Mouse (Mus musculus): ENCODE results near the gene Glrx. TPM values are rescaled to one million over a fixed set of nuclear protein-coding genes. Genes with fewer than 3 reads are reported as not detected.

The Glrx gene
- polyA plus RNA-seq, 1 experiment = 15.9 TPM

DNA sequence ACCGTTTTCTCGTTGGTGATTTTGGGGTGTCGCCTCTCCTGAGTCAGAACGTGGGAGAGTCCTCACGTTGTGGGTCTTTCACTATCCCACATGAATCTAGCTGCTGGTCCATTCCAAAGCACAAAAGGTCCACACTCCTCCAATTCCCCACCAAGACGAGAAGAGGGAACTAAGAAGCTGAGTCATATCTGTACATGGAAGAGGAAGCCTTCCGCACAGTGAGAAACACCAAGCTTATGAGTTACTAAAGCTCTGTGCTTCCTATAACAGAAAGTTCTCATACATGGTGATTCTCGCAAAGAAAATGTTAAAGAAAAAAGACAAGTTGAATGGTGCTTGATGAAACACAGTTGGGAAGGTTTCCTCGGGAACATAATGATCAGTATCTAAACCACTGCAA, 16.5 kb upstream of the Glrx start:
- WGBS = 81% methylated on average over 9 of the region's 9 CpGs
- H3K36me3 ChIP-seq (ENCODE audit: control insufficient read depth, insufficient read depth, low read length) = no peaks in the 10 kb centered on the region
- H3K4me1 ChIP-seq (ENCODE audit: control insufficient read depth, insufficient read depth, insufficient read length) = peaks cover 2% of the 10 kb centered on the region; the same call in 1 of the 2 replicates
- DNase-seq (ENCODE audit: low read depth in 1 of 2, low spot score in 2 of 2) = no peak
- no peak overlapping the region for H3K4me3 ChIP-seq (ENCODE audit: extremely low read depth, insufficient read depth, insufficient read length)
- peak overlapping the region; percentile 10; the same call in 1 of the 2 replicates for H3K27ac ChIP-seq (ENCODE audit: insufficient read depth, low read length)
- no peak for TF ChIP-seq POLR2A (IDR thresholded peaks at IDR 0.05; ENCODE audit: low read depth, low read length)
- no peak for TF ChIP-seq CTCF (IDR thresholded peaks at IDR 0.05; ENCODE audit: extremely low read depth, insufficient read depth, insufficient read length, insufficient replicate concordance)
- H3K27me3 ChIP-seq (ENCODE audit: control insufficient read depth, insufficient read depth, low read length) = no peaks in the 10 kb centered on the region

DNA sequence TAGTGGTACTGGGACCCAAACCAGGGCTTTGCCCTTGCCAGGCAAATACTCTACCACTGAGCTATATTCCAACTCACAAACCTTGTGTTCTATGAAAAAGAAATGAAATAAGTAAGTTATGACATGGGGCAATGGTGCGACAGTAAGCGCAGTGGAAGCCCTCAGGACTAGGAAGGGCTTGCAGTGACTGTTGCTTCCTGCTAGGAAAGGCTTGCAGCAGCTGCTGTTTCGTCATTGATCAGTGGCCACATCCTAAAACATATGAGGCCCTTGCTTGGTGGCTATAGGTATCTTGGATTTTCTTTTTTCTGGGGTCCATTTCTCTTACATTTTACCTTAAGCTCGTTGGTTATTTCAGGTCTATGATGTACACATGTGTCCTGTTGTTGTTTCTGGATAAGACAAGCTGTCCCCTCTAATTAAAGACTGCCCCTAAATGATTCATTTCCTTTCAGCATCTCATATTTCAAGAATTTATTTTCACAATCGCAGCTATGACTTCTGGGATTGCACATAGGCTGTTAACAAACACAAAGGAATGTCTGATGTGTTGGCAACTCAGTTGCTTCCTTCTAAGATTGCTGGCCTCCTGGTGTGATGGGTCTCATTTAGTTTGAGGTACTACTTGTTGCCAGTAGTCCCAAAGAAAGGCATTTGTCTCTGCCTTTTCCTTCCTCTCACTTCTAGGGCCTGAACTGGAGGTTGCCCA, 14.9 kb upstream of the Glrx start:
- WGBS = 65% methylated on average over 5 of the region's 5 CpGs
- Histone ChIP-seq H3K4me1 (ENCODE audit: control insufficient read depth, insufficient read depth, insufficient read length) (peaks cover 2% of the 10 kb centered on the region; the same call in 1 of the 2 replicates), H3K27ac (ENCODE audit: insufficient read depth, low read length) (no peak overlapping the region; the same call in 1 of the 2 replicates), H3K4me3 (ENCODE audit: extremely low read depth, insufficient read depth, insufficient read length) (no peak overlapping the region), H3K36me3 (ENCODE audit: control insufficient read depth, insufficient read depth, low read length) (no peaks in the 10 kb centered on the region), H3K27me3 (ENCODE audit: control insufficient read depth, insufficient read depth, low read length) (no peaks in the 10 kb centered on the region)
- TF ChIP-seq POLR2A (IDR thresholded peaks at IDR 0.05; ENCODE audit: low read depth, low read length) = no peak
- TF ChIP-seq CTCF (IDR thresholded peaks at IDR 0.05; ENCODE audit: extremely low read depth, insufficient read depth, insufficient read length, insufficient replicate concordance) = no peak
- DNase-seq (ENCODE audit: low read depth in 1 of 2, low spot score in 2 of 2) = no peak

DNA sequence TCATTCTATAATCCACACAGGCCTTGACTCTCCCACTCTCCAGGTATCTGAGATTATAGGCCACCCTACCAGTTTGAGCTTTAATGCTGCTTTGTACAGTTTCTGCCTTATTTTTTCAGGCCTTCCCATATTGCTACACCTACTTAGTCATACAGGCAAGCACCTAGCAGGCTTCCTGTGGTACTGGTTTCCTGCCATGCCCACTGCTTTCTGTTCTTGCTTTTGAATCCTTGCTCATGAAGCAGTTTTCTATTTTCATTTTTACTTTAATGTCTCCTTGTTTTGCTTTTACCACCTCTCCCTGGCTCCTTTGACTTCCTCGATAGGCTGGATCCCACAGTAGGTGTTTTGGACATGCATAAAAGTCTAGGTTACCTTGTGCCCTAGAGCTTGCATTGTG, 14.3 kb upstream of the Glrx start:
- peaks cover 2% of the 10 kb centered on the region; the same call in 1 of the 2 replicates for H3K4me1 ChIP-seq (ENCODE audit: control insufficient read depth, insufficient read depth, insufficient read length)
- no peaks in the 10 kb centered on the region for H3K27me3 ChIP-seq (ENCODE audit: control insufficient read depth, insufficient read depth, low read length)
- no peaks in the 10 kb centered on the region for H3K36me3 ChIP-seq (ENCODE audit: control insufficient read depth, insufficient read depth, low read length)
- peak overlapping the region; percentile 15; the same call in 1 of the 2 replicates for H3K27ac ChIP-seq (ENCODE audit: insufficient read depth, low read length)
- no peak for DNase-seq (ENCODE audit: low read depth in 1 of 2, low spot score in 2 of 2)
- no peak overlapping the region for H3K4me3 ChIP-seq (ENCODE audit: extremely low read depth, insufficient read depth, insufficient read length)
- no peak for TF ChIP-seq CTCF (IDR thresholded peaks at IDR 0.05; ENCODE audit: extremely low read depth, insufficient read depth, insufficient read length, insufficient replicate concordance)
- TF ChIP-seq POLR2A (IDR thresholded peaks at IDR 0.05; ENCODE audit: low read depth, low read length) = no peak
- 23% methylated on average over 1 of the region's 1 CpGs for WGBS

DNA sequence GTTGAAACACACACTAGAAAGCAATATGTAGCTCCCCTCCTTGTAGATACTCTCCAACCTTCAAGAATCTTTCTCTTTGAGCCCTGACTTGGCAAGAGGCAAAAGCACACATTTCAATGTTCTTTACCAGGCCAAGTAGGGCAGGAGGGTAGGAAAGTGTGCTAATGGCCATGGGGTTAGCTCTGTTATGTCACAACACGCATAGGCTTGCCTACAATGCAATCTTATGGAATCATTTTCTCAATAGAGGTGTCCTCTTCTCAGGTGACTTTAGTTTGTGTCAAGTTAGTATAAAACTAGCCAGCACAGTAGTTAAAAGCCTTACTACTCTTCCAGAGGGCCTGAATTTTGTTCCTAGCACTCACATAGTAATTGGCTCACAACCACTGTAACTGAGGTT, 9.0 kb upstream of the Glrx start:
- H3K4me3 ChIP-seq (ENCODE audit: extremely low read depth, insufficient read depth, insufficient read length) = no peak overlapping the region
- WGBS = 87% methylated on average over 1 of the region's 1 CpGs
- peaks cover 2% of the 10 kb centered on the region for H3K4me1 ChIP-seq (ENCODE audit: control insufficient read depth, insufficient read depth, insufficient read length)
- H3K27ac ChIP-seq (ENCODE audit: insufficient read depth, low read length) = no peak overlapping the region
- H3K36me3 ChIP-seq (ENCODE audit: control insufficient read depth, insufficient read depth, low read length) = no peaks in the 10 kb centered on the region
- DNase-seq (ENCODE audit: low read depth in 1 of 2, low spot score in 2 of 2) = no peak
- TF ChIP-seq POLR2A (IDR thresholded peaks at IDR 0.05; ENCODE audit: low read depth, low read length) = no peak
- TF ChIP-seq CTCF (IDR thresholded peaks at IDR 0.05; ENCODE audit: extremely low read depth, insufficient read depth, insufficient read length, insufficient replicate concordance) = no peak
- no peaks in the 10 kb centered on the region for H3K27me3 ChIP-seq (ENCODE audit: control insufficient read depth, insufficient read depth, low read length)

DNA sequence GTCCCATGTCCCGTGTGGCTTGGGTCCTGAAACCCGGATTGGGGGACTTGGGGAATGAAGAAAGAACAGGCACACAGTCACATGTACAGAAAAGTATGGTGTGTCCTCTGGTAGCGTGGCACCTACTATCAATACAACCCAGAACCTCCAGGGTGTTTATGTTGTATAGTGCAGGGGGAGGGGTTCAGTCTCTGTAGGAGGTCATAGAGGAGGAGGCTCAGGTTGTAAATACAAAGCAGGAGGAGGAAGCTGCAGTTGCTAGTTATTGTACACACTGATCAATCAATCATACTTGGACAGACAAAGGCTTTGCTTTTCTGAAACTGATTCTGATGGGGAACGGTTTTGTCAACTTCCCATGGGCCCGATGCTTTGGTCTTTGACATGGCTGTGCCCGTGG, 8.0 kb upstream of the Glrx start:
- 87% methylated on average over 6 of the region's 6 CpGs for WGBS
- TF ChIP-seq CTCF (IDR thresholded peaks at IDR 0.05; ENCODE audit: extremely low read depth, insufficient read depth, insufficient read length, insufficient replicate concordance) (no peak), POLR2A (IDR thresholded peaks at IDR 0.05; ENCODE audit: low read depth, low read length) (no peak)
- DNase-seq (ENCODE audit: low read depth in 1 of 2, low spot score in 2 of 2) = no peak
- no peaks in the 10 kb centered on the region for H3K27me3 ChIP-seq (ENCODE audit: control insufficient read depth, insufficient read depth, low read length)
- no peak overlapping the region for H3K4me3 ChIP-seq (ENCODE audit: extremely low read depth, insufficient read depth, insufficient read length)
- H3K4me1 ChIP-seq (ENCODE audit: control insufficient read depth, insufficient read depth, insufficient read length) = peaks cover 2% of the 10 kb centered on the region; the same call in 1 of the 2 replicates
- H3K27ac ChIP-seq (ENCODE audit: insufficient read depth, low read length) = no peak overlapping the region
- H3K36me3 ChIP-seq (ENCODE audit: control insufficient read depth, insufficient read depth, low read length) = no peaks in the 10 kb centered on the region

DNA sequence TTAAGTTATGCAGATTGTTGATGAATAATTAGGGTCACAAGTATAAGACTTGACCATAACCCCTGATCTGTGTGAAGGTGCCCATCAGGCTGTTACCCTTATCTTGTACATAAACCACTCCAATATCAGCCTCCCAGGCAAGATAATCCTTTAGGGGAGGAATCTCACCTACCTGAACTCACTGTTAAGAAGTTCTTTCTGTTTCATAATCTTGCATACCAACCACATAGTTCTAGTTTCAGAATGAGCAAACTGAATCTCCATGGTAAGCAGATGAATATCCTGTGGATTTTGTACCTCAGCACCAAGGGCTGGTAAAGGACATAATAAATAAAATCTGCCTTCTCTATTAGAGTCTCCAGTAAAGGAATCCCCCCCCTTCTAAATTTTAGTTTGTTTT, 7.0 kb upstream of the Glrx start:
- Histone ChIP-seq H3K4me1 (ENCODE audit: control insufficient read depth, insufficient read depth, insufficient read length) (peaks cover 2% of the 10 kb centered on the region; the same call in 1 of the 2 replicates), H3K4me3 (ENCODE audit: extremely low read depth, insufficient read depth, insufficient read length) (no peak overlapping the region), H3K27me3 (ENCODE audit: control insufficient read depth, insufficient read depth, low read length) (no peaks in the 10 kb centered on the region), H3K36me3 (ENCODE audit: control insufficient read depth, insufficient read depth, low read length) (no peaks in the 10 kb centered on the region), H3K27ac (ENCODE audit: insufficient read depth, low read length) (no peak overlapping the region)
- no peak for TF ChIP-seq CTCF (IDR thresholded peaks at IDR 0.05; ENCODE audit: extremely low read depth, insufficient read depth, insufficient read length, insufficient replicate concordance)
- TF ChIP-seq POLR2A (IDR thresholded peaks at IDR 0.05; ENCODE audit: low read depth, low read length) = no peak
- DNase-seq (ENCODE audit: low read depth in 1 of 2, low spot score in 2 of 2) = no peak

DNA sequence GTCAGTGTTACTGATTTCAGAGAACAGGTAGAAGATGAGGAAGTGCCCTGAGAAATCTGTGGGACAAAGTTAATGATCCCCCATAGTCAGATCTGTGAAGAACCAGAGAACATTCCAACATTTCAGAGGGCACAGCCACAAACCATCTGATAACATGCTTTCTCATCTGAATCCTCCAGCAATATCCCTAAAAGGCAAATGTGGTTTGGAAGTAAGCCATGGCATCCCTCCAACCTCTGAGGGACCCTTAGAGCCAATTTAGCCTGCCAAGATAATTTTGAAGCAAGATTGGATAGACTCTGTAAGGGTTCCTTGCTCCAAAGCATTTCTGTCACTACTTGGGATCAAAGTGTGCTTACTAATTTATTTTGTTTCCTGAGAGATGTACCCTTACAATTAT, 6.2 kb upstream of the Glrx start:
- Histone ChIP-seq H3K27me3 (ENCODE audit: control insufficient read depth, insufficient read depth, low read length) (no peaks in the 10 kb centered on the region), H3K36me3 (ENCODE audit: control insufficient read depth, insufficient read depth, low read length) (no peaks in the 10 kb centered on the region), H3K4me1 (ENCODE audit: control insufficient read depth, insufficient read depth, insufficient read length) (peaks cover 2% of the 10 kb centered on the region; the same call in 1 of the 2 replicates), H3K27ac (ENCODE audit: insufficient read depth, low read length) (no peak overlapping the region), H3K4me3 (ENCODE audit: extremely low read depth, insufficient read depth, insufficient read length) (no peak overlapping the region)
- TF ChIP-seq POLR2A (IDR thresholded peaks at IDR 0.05; ENCODE audit: low read depth, low read length) (no peak), CTCF (IDR thresholded peaks at IDR 0.05; ENCODE audit: extremely low read depth, insufficient read depth, insufficient read length, insufficient replicate concordance) (no peak)
- DNase-seq (ENCODE audit: low read depth in 1 of 2, low spot score in 2 of 2) = no peak
